Mouse (Mus musculus) heart, embryonic 11.5 days (tissue): ENCODE measurements around the gene Mrps26. TPM values are rescaled to one million over a fixed set of nuclear protein-coding genes. Genes with fewer than 3 reads are reported as not detected.

Experiments used
- ATAC-seq: fragments of 200-750 bp; cut with Nextera tagmentation; replicated peaks from 2 replicates; pipeline ENCODE4 v1.8.0; 2017; ENCODE audit warnings: moderate library complexity; ENCODE audit not compliant: insufficient number of reproducible peaks, low FRiP score, low TSS enrichment
- H3K27ac ChIP-seq: fragments of 300-500 bp; sonication (generic); 2 replicates; pipeline ENCODE4 v1.5.1; 2014; ENCODE audit warnings: mild to moderate bottlenecking, low read depth, low read length
- H3K27me3 ChIP-seq: fragments of 300-500 bp; sonication (generic); 2 replicates; pipeline ENCODE4 v1.6.1; 2014; ENCODE audit warnings: mild to moderate bottlenecking, low read length, mixed read lengths; ENCODE audit not compliant: control insufficient read depth, insufficient read depth
- H3K36me3 ChIP-seq: fragments of 300-500 bp; sonication (generic); 2 replicates; pipeline ENCODE4 v1.6.1; 2014; ENCODE audit warnings: mild to moderate bottlenecking, low read length, moderate library complexity, mixed read lengths; ENCODE audit not compliant: control insufficient read depth, insufficient read depth
- H3K4me1 ChIP-seq: fragments of 300-500 bp; sonication (generic); 2 replicates; pipeline ENCODE4 v1.6.1; 2014; ENCODE audit warnings: low read length; ENCODE audit not compliant: control insufficient read depth, insufficient read depth
- H3K4me2 ChIP-seq: fragments of 300-500 bp; sonication (generic); 2 replicates; pipeline ENCODE4 v1.6.1; 2014; ENCODE audit warnings: mild to moderate bottlenecking, moderate library complexity
- H3K4me3 ChIP-seq: fragments of 300-500 bp; sonication (generic); 2 replicates; pipeline ENCODE4 v1.5.1; 2014; ENCODE audit warnings: low read depth, low read length
- H3K9ac ChIP-seq: fragments of 300-500 bp; sonication (generic); 2 replicates; pipeline ENCODE4 v1.6.1; 2014; ENCODE audit warnings: mild to moderate bottlenecking, low read depth, low read length, moderate library complexity
- H3K9me3 ChIP-seq: fragments of 300-500 bp; sonication (generic); replicated peaks from 2 replicates; pipeline ENCODE4 v1.6.1; 2016; ENCODE audit warnings: low read length; ENCODE audit not compliant: control insufficient read depth
- WGBS: fragments of 180-500 bp; shearing (Covaris S2); extraction: QIAGEN DNeasy Blood & Tissue Kit; methylation state at CpG from one replicate; pipeline ENCODE4 v1.1.7; 2014; ENCODE audit not compliant: insufficient replicate concordance; 5-methylcytosine and 5-hydroxymethylcytosine counted together
- polyA plus RNA-seq: library from polyadenylated mRNA; unstranded; fragments of >200 nt; fragmentation: Nextera tagmentation; extraction: Ambion mirVana; gene quantifications from 2 replicates; pipeline ENCODE4 v1.2.1, GENCODE M21; 2014

Mrps26 gene
- polyA plus RNA-seq, 1 experiment from 2014 or later = 79.9 TPM

GRCm38 (mm10) chr2:130535017-130535416 lies 28.5 kb upstream of the Mrps26 start:
- Histone ChIP-seq H3K27me3 (no peaks in the 10 kb centered on the region), H3K4me3 (no peak overlapping the region), H3K9ac (no peak overlapping the region), H3K9me3 (no peaks in the 10 kb centered on the region), H3K4me1 (no peaks in the 10 kb centered on the region), H3K36me3 (peaks cover 9% of the 10 kb centered on the region), H3K4me2 (no peak overlapping the region), H3K27ac (no peak overlapping the region)
- ATAC-seq = no peak
- WGBS = 84% methylated on average over 6 of the region's 6 CpGs

- H3K27ac ChIP-seq = no peak overlapping the region
- no peak for ATAC-seq
- no peak overlapping the region for H3K4me3 ChIP-seq
- H3K9ac ChIP-seq = no peak overlapping the region
- WGBS = 76% methylated on average over 3 of the region's 3 CpGs
- no peaks in the 10 kb centered on the region for H3K9me3 ChIP-seq
- H3K4me1 ChIP-seq = no peaks in the 10 kb centered on the region
- peaks cover 16% of the 10 kb centered on the region for H3K36me3 ChIP-seq
- no peak overlapping the region for H3K4me2 ChIP-seq
- no peaks in the 10 kb centered on the region for H3K27me3 ChIP-seq
Measured at GRCm38 (mm10) chr2:130536890-130537289, 26.7 kb upstream of the Mrps26 start.

- WGBS = 85% methylated on average over 8 of the region's 8 CpGs
Measured at GRCm38 (mm10) chr2:130538876-130539546, 24.5 kb upstream of the Mrps26 start.

GRCm38 (mm10) chr2:130540266-130540665 lies 23.3 kb upstream of the Mrps26 start:
- Histone ChIP-seq H3K27ac (no peak overlapping the region), H3K4me1 (no peaks in the 10 kb centered on the region), H3K4me2 (no peak overlapping the region), H3K36me3 (peaks cover 27% of the 10 kb centered on the region), H3K9me3 (no peaks in the 10 kb centered on the region), H3K27me3 (no peaks in the 10 kb centered on the region), H3K9ac (no peak overlapping the region), H3K4me3 (no peak overlapping the region)
- ATAC-seq = no peak
- WGBS = 83% methylated on average over 9 of the region's 9 CpGs

More at GRCm38 (mm10) chr2:130538876-130539546, 24.5 kb upstream of the Mrps26 start:
- H3K4me1 ChIP-seq = no peaks in the 10 kb centered on the region
- peaks cover 24% of the 10 kb centered on the region for H3K36me3 ChIP-seq
- no peak overlapping the region for H3K9ac ChIP-seq
- H3K4me2 ChIP-seq = no peak overlapping the region
- no peak overlapping the region for H3K4me3 ChIP-seq
- H3K27ac ChIP-seq = no peak overlapping the region
- H3K9me3 ChIP-seq = no peaks in the 10 kb centered on the region
- ATAC-seq = no peak
- H3K27me3 ChIP-seq = no peaks in the 10 kb centered on the region

GRCm38 (mm10) chr2:130546957-130547356 lies 16.6 kb upstream of the Mrps26 start:
- H3K4me1 ChIP-seq = no peaks in the 10 kb centered on the region
- H3K9ac ChIP-seq = no peak overlapping the region
- no peaks in the 10 kb centered on the region for H3K9me3 ChIP-seq
- H3K4me3 ChIP-seq = no peak overlapping the region
- H3K4me2 ChIP-seq = no peak overlapping the region
- no peak for ATAC-seq
- 67% methylated on average over 8 of the region's 8 CpGs for WGBS
- H3K36me3 ChIP-seq = peaks cover 21% of the 10 kb centered on the region
- H3K27ac ChIP-seq = no peak overlapping the region
- H3K27me3 ChIP-seq = no peaks in the 10 kb centered on the region

GRCm38 (mm10) chr2:130554841-130555240 lies 8.7 kb upstream of the Mrps26 start:
- H3K4me2 ChIP-seq = no peak overlapping the region
- H3K4me1 ChIP-seq = no peaks in the 10 kb centered on the region
- no peaks in the 10 kb centered on the region for H3K27me3 ChIP-seq
- no peak overlapping the region for H3K27ac ChIP-seq
- no peak for ATAC-seq
- no peaks in the 10 kb centered on the region for H3K9me3 ChIP-seq
- 86% methylated on average over 7 of the region's 7 CpGs for WGBS
- no peak overlapping the region for H3K4me3 ChIP-seq
- H3K9ac ChIP-seq = no peak overlapping the region
- H3K36me3 ChIP-seq = peaks cover 15% of the 10 kb centered on the region; the same call in 1 of the 2 replicates

GRCm38 (mm10) chr2:130556292-130556691 lies 7.2 kb upstream of the Mrps26 start:
- Histone ChIP-seq H3K9ac (no peak overlapping the region), H3K4me2 (no peak overlapping the region), H3K27me3 (no peaks in the 10 kb centered on the region), H3K27ac (no peak overlapping the region), H3K9me3 (no peaks in the 10 kb centered on the region), H3K4me1 (no peaks in the 10 kb centered on the region), H3K36me3 (peaks cover 15% of the 10 kb centered on the region; the same call in 1 of the 2 replicates), H3K4me3 (no peak overlapping the region)
- WGBS = 78% methylated on average over 1 of the region's 1 CpGs
- no peak for ATAC-seq

- no peaks in the 10 kb centered on the region for H3K9me3 ChIP-seq
- 97% methylated on average over 2 of the region's 2 CpGs for WGBS
- no peak for ATAC-seq
- H3K4me2 ChIP-seq = no peak overlapping the region
- H3K4me1 ChIP-seq = no peaks in the 10 kb centered on the region
- H3K27ac ChIP-seq = no peak overlapping the region
- no peak overlapping the region for H3K4me3 ChIP-seq
- H3K36me3 ChIP-seq = peaks cover 15% of the 10 kb centered on the region; the same call in 1 of the 2 replicates
- no peaks in the 10 kb centered on the region for H3K27me3 ChIP-seq
- H3K9ac ChIP-seq = no peak overlapping the region
Measured at GRCm38 (mm10) chr2:130557462-130557861, 6.1 kb upstream of the Mrps26 start.

GRCm38 (mm10) chr2:130558015-130558414 lies 5.5 kb upstream of the Mrps26 start:
- Histone ChIP-seq H3K36me3 (peaks cover 15% of the 10 kb centered on the region; the same call in 1 of the 2 replicates), H3K9ac (no peak overlapping the region), H3K27ac (no peak overlapping the region), H3K4me3 (no peak overlapping the region), H3K4me2 (no peak overlapping the region), H3K9me3 (no peaks in the 10 kb centered on the region), H3K27me3 (no peaks in the 10 kb centered on the region), H3K4me1 (no peaks in the 10 kb centered on the region)
- ATAC-seq = no peak
- 63% methylated on average over 2 of the region's 2 CpGs for WGBS
